Mouse (Mus musculus): ENCODE data around the gene Bcl2. TPM values are rescaled to one million over a fixed set of nuclear protein-coding genes. Genes with fewer than 3 reads are reported as not detected.
"Not testable (repeated sequence)": the region's sequence is repeated elsewhere in the genome, so short reads cannot be mapped to it uniquely, and the experiment has no call there.

Bcl2 gene
- 1 to 10 TPM; 4.6 to 6.7 TPM for total RNA-seq (2021)
- long read RNA-seq, experiment 1, full-length matches to known transcripts: 4 of 5 reads
- long read RNA-seq, experiment 1, partial matches to known transcripts: 0 of 5 reads
- long read RNA-seq, experiment 1, other reads (novel, unspliced or antisense): 1 of 5 reads
- long read RNA-seq, experiment 2, full-length matches to known transcripts: 5 of 5 reads
- long read RNA-seq, experiment 2, partial matches to known transcripts: 0 of 5 reads
- long read RNA-seq, experiment 2, other reads (novel, unspliced or antisense): 0 of 5 reads

- DNase-seq: peak; percentile 70
Measured at GRCm38 (mm10) chr1:106713621-106714529, at the start of gene Bcl2. Gene Bcl2, minus strand, starts transcription at chr1:106714274.

GRCm38 (mm10) chr1:106760750-106761149 lies 46.7 kb upstream of the Bcl2 start:
- DNase-seq: no peak

GRCm38 (mm10) chr1:106759572-106760435 lies 45.7 kb upstream of the Bcl2 start, which contains the start of gene Kdsr:
Gene Kdsr, minus strand, starts transcription at chr1:106759727.
- DNase-seq: peak; percentile 95

- DNase-seq: peak; percentile 15
Measured at GRCm38 (mm10) chr1:106758734-106759571, 44.9 kb upstream of the Bcl2 start.

- DNase-seq: no peak
Measured at GRCm38 (mm10) chr1:106756633-106757032, 42.6 kb upstream of the Bcl2 start.

GRCm38 (mm10) chr1:106752013-106752412 lies 37.9 kb upstream of the Bcl2 start:
- no peak for DNase-seq

- DNase-seq: no peak
Measured at GRCm38 (mm10) chr1:106750656-106751055, 36.6 kb upstream of the Bcl2 start.

GRCm38 (mm10) chr1:106748555-106749315 lies 34.7 kb upstream of the Bcl2 start:
- DNase-seq: no peak

- DNase-seq: no peak
Measured at GRCm38 (mm10) chr1:106742980-106743379, 28.9 kb upstream of the Bcl2 start.

- no peak for DNase-seq
Measured at GRCm38 (mm10) chr1:106740735-106741134, 26.7 kb upstream of the Bcl2 start.

- DNase-seq: no peak
Measured at GRCm38 (mm10) chr1:106739810-106740209, 25.7 kb upstream of the Bcl2 start.

- DNase-seq: no peak
Measured at GRCm38 (mm10) chr1:106738092-106738491, 24.0 kb upstream of the Bcl2 start.

GRCm38 (mm10) chr1:106736211-106736610 lies 22.1 kb upstream of the Bcl2 start:
- no peak for DNase-seq

- peak; percentile 18 for DNase-seq
Measured at GRCm38 (mm10) chr1:106735586-106735985, 21.5 kb upstream of the Bcl2 start.

GRCm38 (mm10) chr1:106722061-106722460 lies 8.0 kb upstream of the Bcl2 start:
- no peak for DNase-seq

GRCm38 (mm10) chr1:106717736-106718135 lies 3.7 kb upstream of the Bcl2 start:
- not testable (repeated sequence) for DNase-seq

GRCm38 (mm10) chr1:106717071-106717601 lies 3.1 kb upstream of the Bcl2 start:
- peak; percentile 80 for DNase-seq

GRCm38 (mm10) chr1:106716141-106716540 lies 2.1 kb upstream of the Bcl2 start:
- DNase-seq: no peak

GRCm38 (mm10) chr1:106715111-106716083 lies 1.3 kb upstream of the Bcl2 start:
- no peak for DNase-seq

All from gastrocnemius, postnatal 10 days (tissue).